Mouse (Mus musculus) heart, embryonic 12.5 days (tissue): ENCODE measurements at regions not wholly inside any gene's neighbourhood (a gene's known extent, or its start where the extent isn't known, plus 50 kb on each side); places are given as distances from the start of the nearest gene placed in this dataset.

Experiments used
- ATAC-seq: fragments of 200-750 bp; cut with Nextera tagmentation; 2 replicates; pipeline ENCODE4 v1.8.0; 2017; ENCODE audit warnings: moderate TSS enrichment, moderate library complexity; ENCODE audit not compliant: insufficient number of reproducible peaks, low FRiP score
- H3K27ac ChIP-seq: fragments of 300-500 bp; sonication (generic); 2 replicates; pipeline ENCODE4 v1.5.1; 2016; ENCODE audit warnings: mild to moderate bottlenecking, moderate library complexity; ENCODE audit not compliant: poor library complexity, severe bottlenecking
- H3K27me3 ChIP-seq: fragments of 300-500 bp; sonication (generic); replicated peaks from 2 replicates; pipeline ENCODE4 v1.6.1; 2016; ENCODE audit warnings: mild to moderate bottlenecking, moderate library complexity
- H3K36me3 ChIP-seq: fragments of 300-500 bp; sonication (generic); 2 replicates; pipeline ENCODE4 v1.6.1; 2016; ENCODE audit warnings: mild to moderate bottlenecking, moderate library complexity
- H3K4me1 ChIP-seq: fragments of 300-500 bp; sonication (generic); replicated peaks from 2 replicates; pipeline ENCODE4 v1.6.1; 2016; ENCODE audit warnings: mild to moderate bottlenecking
- H3K4me2 ChIP-seq: fragments of 300-500 bp; sonication (generic); 2 replicates; pipeline ENCODE4 v1.6.1; 2016; ENCODE audit warnings: mild to moderate bottlenecking, moderate library complexity
- H3K4me3 ChIP-seq: fragments of 300-500 bp; sonication (generic); 2 replicates; pipeline ENCODE4 v1.5.1; 2016; ENCODE audit warnings: mild to moderate bottlenecking
- H3K9ac ChIP-seq: fragments of 300-500 bp; sonication (generic); 2 replicates; pipeline ENCODE4 v1.6.1; 2016; ENCODE audit warnings: mild to moderate bottlenecking, moderate library complexity
- H3K9me3 ChIP-seq: fragments of 300-500 bp; sonication (generic); replicated peaks from 2 replicates; pipeline ENCODE4 v1.6.1; 2016; ENCODE audit warnings: mild to moderate bottlenecking, moderate library complexity
- WGBS: fragments of 180-500 bp; shearing (Covaris S2); methylation state at CpG from one replicate; pipeline ENCODE4 v1.1.7; 2016; 5-methylcytosine and 5-hydroxymethylcytosine counted together

DNA sequence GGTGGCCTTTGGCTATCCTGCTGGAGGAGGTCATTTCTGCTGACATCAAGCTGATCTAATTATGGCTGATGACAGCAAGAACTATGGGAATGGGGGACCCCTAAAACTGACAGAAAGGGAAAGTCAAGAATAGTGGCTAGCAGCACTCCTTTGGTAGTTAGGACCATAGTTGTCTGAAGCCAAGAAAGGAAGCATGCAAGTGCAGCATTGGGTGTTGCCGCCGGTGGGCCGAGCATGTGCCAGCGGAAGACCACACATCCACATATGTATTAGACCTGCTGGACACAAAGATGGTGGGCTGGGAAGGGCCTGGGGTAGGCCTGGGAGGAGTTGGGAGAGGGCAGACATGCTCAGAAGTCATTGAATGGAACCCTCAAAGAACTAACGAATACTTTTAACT is 741.1 kb downstream of the 4930447A16Rik start:
- Histone ChIP-seq H3K9me3 (no peaks in the 10 kb centered on the region), H3K27me3 (peaks cover 39% of the 10 kb centered on the region), H3K4me3 (no peak overlapping the region), H3K4me1 (peaks cover 43% of the 10 kb centered on the region), H3K27ac (no peak overlapping the region), H3K36me3 (no peaks in the 10 kb centered on the region), H3K9ac (no peak overlapping the region), H3K4me2 (no peak overlapping the region)
- ATAC-seq: no peak
- 91% methylated on average over 5 of the region's 5 CpGs for WGBS

DNA sequence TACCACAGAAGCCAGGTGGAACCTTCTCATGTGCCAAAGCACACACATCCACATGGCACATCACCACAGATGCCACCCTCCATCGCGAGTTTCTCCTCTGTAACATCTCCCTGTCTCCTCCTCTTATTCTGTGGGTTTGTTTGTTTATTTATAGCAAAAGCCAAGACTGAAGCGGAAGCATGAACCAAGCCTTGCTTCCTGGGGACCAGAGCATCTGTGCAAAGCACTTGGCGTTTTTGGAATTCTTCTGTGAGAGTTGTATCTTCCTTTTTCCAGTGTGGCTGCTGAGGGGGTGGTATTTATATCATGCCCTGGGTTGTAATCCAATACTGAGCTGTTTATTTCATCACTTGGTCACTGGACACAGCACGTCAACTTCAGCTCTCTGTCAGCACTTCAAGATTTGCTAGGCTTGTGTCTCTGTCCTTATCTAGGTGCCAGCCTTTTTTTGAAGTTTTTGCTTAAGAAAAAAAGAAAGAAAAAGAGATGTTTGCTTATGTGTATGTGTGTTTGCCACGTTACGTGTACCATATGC is 742.3 kb downstream of the 4930447A16Rik start:
- peaks cover 43% of the 10 kb centered on the region for H3K27me3 ChIP-seq
- no peak overlapping the region for H3K4me3 ChIP-seq
- H3K9me3 ChIP-seq: no peaks in the 10 kb centered on the region
- no peak overlapping the region; the same call in 1 of the 2 replicates for H3K4me2 ChIP-seq
- H3K27ac ChIP-seq: no peak overlapping the region
- ATAC-seq: no peak
- H3K4me1 ChIP-seq: peaks cover 43% of the 10 kb centered on the region
- no peaks in the 10 kb centered on the region for H3K36me3 ChIP-seq
- 48% methylated on average over 7 of the region's 7 CpGs for WGBS
- no peak overlapping the region for H3K9ac ChIP-seq

DNA sequence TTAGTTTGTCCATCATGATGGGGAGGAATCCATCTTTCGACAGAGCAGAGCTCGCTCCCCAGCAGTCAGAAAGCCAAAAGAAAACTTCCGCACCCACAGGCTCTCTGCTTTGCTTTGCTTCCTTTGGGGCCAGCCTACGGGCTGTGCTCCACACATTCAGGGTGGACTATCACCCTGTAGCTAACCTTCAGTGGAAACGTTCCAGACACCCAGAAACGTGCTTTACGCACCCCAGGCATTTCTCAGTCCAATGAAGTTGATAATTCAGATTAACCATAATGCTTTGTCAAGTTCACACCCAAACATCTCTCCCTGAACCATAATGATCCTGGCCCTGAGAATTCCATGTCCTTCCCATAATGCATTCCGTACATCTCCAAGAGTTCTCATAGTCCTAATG is 743.8 kb downstream of the 4930447A16Rik start:
- Histone ChIP-seq H3K4me1 (peaks cover 46% of the 10 kb centered on the region), H3K9ac (no peak overlapping the region), H3K27me3 (peaks cover 44% of the 10 kb centered on the region), H3K4me3 (no peak overlapping the region), H3K9me3 (no peaks in the 10 kb centered on the region), H3K36me3 (no peaks in the 10 kb centered on the region), H3K27ac (no peak overlapping the region), H3K4me2 (peak overlapping the region; percentile 45)
- no peak for ATAC-seq
- WGBS: 50% methylated on average over 8 of the region's 8 CpGs
